Mouse (Mus musculus) embryonic facial prominence, embryonic 13.5 days (tissue): ENCODE results near the gene Cpm. TPM values are rescaled to one million over a fixed set of nuclear protein-coding genes. Genes with fewer than 3 reads are reported as not detected.

Experiments
- ATAC-seq: fragments of 200-750 bp; cut with Nextera tagmentation; 2 replicates; pipeline ENCODE4 v1.8.0; 2017; ENCODE audit warnings: low read depth; ENCODE audit not compliant: insufficient number of reproducible peaks, insufficient read depth, low FRiP score, low TSS enrichment
- H3K27ac ChIP-seq: fragments of 300-500 bp; sonication (generic); 2 replicates; pipeline ENCODE4 v1.5.1; 2015; ENCODE audit warnings: moderate library complexity, mild to moderate bottlenecking, inconsistent platforms
- H3K27me3 ChIP-seq: fragments of 300-500 bp; sonication (generic); 2 replicates; pipeline ENCODE4 v1.6.1; 2015; ENCODE audit warnings: mild to moderate bottlenecking, inconsistent platforms
- H3K36me3 ChIP-seq: fragments of 300-500 bp; sonication (generic); 2 replicates; pipeline ENCODE4 v1.6.1; 2015; ENCODE audit warnings: mild to moderate bottlenecking, inconsistent platforms
- H3K4me1 ChIP-seq: fragments of 300-500 bp; sonication (generic); 2 replicates; pipeline ENCODE4 v1.6.1; 2015; ENCODE audit warnings: inconsistent platforms
- H3K4me2 ChIP-seq: fragments of 300-500 bp; sonication (generic); 2 replicates; pipeline ENCODE4 v1.6.1; 2015; ENCODE audit warnings: moderate library complexity, mild to moderate bottlenecking, inconsistent platforms
- H3K4me3 ChIP-seq: fragments of 300-500 bp; sonication (generic); 2 replicates; pipeline ENCODE4 v1.5.1; 2015; ENCODE audit warnings: mild to moderate bottlenecking, inconsistent platforms
- H3K9ac ChIP-seq: fragments of 300-500 bp; sonication (generic); 2 replicates; pipeline ENCODE4 v1.6.1; 2015; ENCODE audit warnings: mild to moderate bottlenecking, inconsistent platforms
- H3K9me3 ChIP-seq: fragments of 300-500 bp; sonication (generic); 2 replicates; pipeline ENCODE4 v1.6.1; 2016; ENCODE audit warnings: inconsistent platforms
- WGBS: fragments of 180-500 bp; shearing (Covaris S2); methylation state at CpG from one replicate; pipeline ENCODE4 v1.1.7; 2015; ENCODE audit warnings: mixed read lengths; 5-methylcytosine and 5-hydroxymethylcytosine counted together
- polyA plus RNA-seq: library from polyadenylated mRNA; unstranded; fragments of >200 nt; fragmentation: Nextera tagmentation; extraction: Ambion mirVana; gene quantifications from 2 replicates; pipeline ENCODE4 v1.2.1, GENCODE M21; 2015

Gene Cpm
- polyA plus RNA-seq, 1 experiment from 2014 or later = 25.6 TPM

- Histone ChIP-seq H3K36me3 (no peaks in the 10 kb centered on the region), H3K9me3 (no peaks in the 10 kb centered on the region), H3K27ac (no peak overlapping the region), H3K4me3 (no peak overlapping the region), H3K9ac (no peak overlapping the region), H3K4me2 (no peak overlapping the region), H3K4me1 (no peaks in the 10 kb centered on the region), H3K27me3 (no peaks in the 10 kb centered on the region)
- WGBS = 87% methylated on average over 27 of the region's 27 CpGs
- ATAC-seq = no peak
These were observed 10.0 kb upstream of the Cpm start for GRCm38 (mm10) chr10:117619041-117619861.

GRCm38 (mm10) chr10:117619862-117620179 is 9.5 kb upstream of the Cpm start:
- no peaks in the 10 kb centered on the region for H3K36me3 ChIP-seq
- H3K27me3 ChIP-seq = no peaks in the 10 kb centered on the region
- H3K4me1 ChIP-seq = no peaks in the 10 kb centered on the region
- no peak overlapping the region for H3K27ac ChIP-seq
- H3K9ac ChIP-seq = no peak overlapping the region
- 83% methylated on average over 2 of the region's 2 CpGs for WGBS
- no peak overlapping the region for H3K4me2 ChIP-seq
- H3K4me3 ChIP-seq = no peak overlapping the region
- H3K9me3 ChIP-seq = no peaks in the 10 kb centered on the region
- no peak for ATAC-seq

GRCm38 (mm10) chr10:117620530-117620929 is 8.8 kb upstream of the Cpm start:
- Histone ChIP-seq H3K9me3 (no peaks in the 10 kb centered on the region), H3K36me3 (no peaks in the 10 kb centered on the region), H3K9ac (no peak overlapping the region), H3K27ac (no peak overlapping the region), H3K4me2 (no peak overlapping the region), H3K4me3 (no peak overlapping the region), H3K4me1 (no peaks in the 10 kb centered on the region), H3K27me3 (no peaks in the 10 kb centered on the region)
- 94% methylated on average over 4 of the region's 4 CpGs for WGBS
- no peak for ATAC-seq

GRCm38 (mm10) chr10:117620934-117621501 is 8.3 kb upstream of the Cpm start:
- Histone ChIP-seq H3K27me3 (no peaks in the 10 kb centered on the region), H3K4me3 (no peak overlapping the region), H3K4me2 (no peak overlapping the region), H3K36me3 (no peaks in the 10 kb centered on the region), H3K9me3 (no peaks in the 10 kb centered on the region), H3K27ac (no peak overlapping the region), H3K4me1 (no peaks in the 10 kb centered on the region), H3K9ac (no peak overlapping the region)
- WGBS = 78% methylated on average over 3 of the region's 3 CpGs
- ATAC-seq = no peak

- WGBS = 90% methylated on average over 12 of the region's 12 CpGs
- no peak overlapping the region for H3K9ac ChIP-seq
- no peak overlapping the region for H3K4me2 ChIP-seq
- peaks cover 2% of the 10 kb centered on the region for H3K27me3 ChIP-seq
- H3K4me1 ChIP-seq = no peaks in the 10 kb centered on the region
- no peaks in the 10 kb centered on the region for H3K9me3 ChIP-seq
- no peak for ATAC-seq
- H3K4me3 ChIP-seq = no peak overlapping the region
- H3K36me3 ChIP-seq = no peaks in the 10 kb centered on the region
- H3K27ac ChIP-seq = no peak overlapping the region
These were observed 7.4 kb upstream of the Cpm start for GRCm38 (mm10) chr10:117621616-117622533.

GRCm38 (mm10) chr10:117623358-117623757 is 5.9 kb upstream of the Cpm start:
- H3K27ac ChIP-seq = no peak overlapping the region
- H3K9me3 ChIP-seq = no peaks in the 10 kb centered on the region
- H3K9ac ChIP-seq = no peak overlapping the region
- ATAC-seq = no peak
- H3K4me1 ChIP-seq = peaks cover 7% of the 10 kb centered on the region; the same call in 1 of the 2 replicates
- H3K4me3 ChIP-seq = no peak overlapping the region
- no peaks in the 10 kb centered on the region for H3K36me3 ChIP-seq
- H3K27me3 ChIP-seq = peaks cover 16% of the 10 kb centered on the region
- no peak overlapping the region for H3K4me2 ChIP-seq

- H3K4me2 ChIP-seq = no peak overlapping the region
- H3K9ac ChIP-seq = no peak overlapping the region
- no peak for ATAC-seq
- no peak overlapping the region for H3K4me3 ChIP-seq
- 47% methylated on average over 3 of the region's 3 CpGs for WGBS
- H3K27ac ChIP-seq = no peak overlapping the region
- no peaks in the 10 kb centered on the region for H3K9me3 ChIP-seq
- peaks cover 15% of the 10 kb centered on the region for H3K4me1 ChIP-seq
- H3K27me3 ChIP-seq = peaks cover 25% of the 10 kb centered on the region
- no peaks in the 10 kb centered on the region for H3K36me3 ChIP-seq
These were observed 5.1 kb upstream of the Cpm start for GRCm38 (mm10) chr10:117624222-117624621.

- no peak overlapping the region for H3K4me2 ChIP-seq
- H3K9ac ChIP-seq = no peak overlapping the region
- WGBS = 71% methylated on average over 9 of the region's 9 CpGs
- H3K4me3 ChIP-seq = no peak overlapping the region
- peaks cover 20% of the 10 kb centered on the region for H3K4me1 ChIP-seq
- no peak overlapping the region for H3K27ac ChIP-seq
- no peaks in the 10 kb centered on the region for H3K9me3 ChIP-seq
- H3K27me3 ChIP-seq = peaks cover 32% of the 10 kb centered on the region
- ATAC-seq = no peak
- H3K36me3 ChIP-seq = no peaks in the 10 kb centered on the region
These were observed 4.4 kb upstream of the Cpm start for GRCm38 (mm10) chr10:117624655-117625497.

- H3K27ac ChIP-seq = no peak overlapping the region
- H3K4me3 ChIP-seq = no peak overlapping the region
- H3K4me1 ChIP-seq = peaks cover 20% of the 10 kb centered on the region
- 73% methylated on average over 8 of the region's 9 CpGs for WGBS
- H3K36me3 ChIP-seq = no peaks in the 10 kb centered on the region
- peaks cover 40% of the 10 kb centered on the region for H3K27me3 ChIP-seq
- no peak overlapping the region for H3K9ac ChIP-seq
- no peaks in the 10 kb centered on the region for H3K9me3 ChIP-seq
- H3K4me2 ChIP-seq = no peak overlapping the region
- ATAC-seq = no peak
These were observed 3.6 kb upstream of the Cpm start for GRCm38 (mm10) chr10:117625500-117626296.

- WGBS = 80% methylated on average over 3 of the region's 3 CpGs
- no peaks in the 10 kb centered on the region for H3K9me3 ChIP-seq
- no peak overlapping the region for H3K4me2 ChIP-seq
- H3K36me3 ChIP-seq = no peaks in the 10 kb centered on the region
- no peak overlapping the region for H3K9ac ChIP-seq
- ATAC-seq = no peak
- peaks cover 45% of the 10 kb centered on the region for H3K27me3 ChIP-seq
- H3K27ac ChIP-seq = no peak overlapping the region
- no peak overlapping the region for H3K4me3 ChIP-seq
- H3K4me1 ChIP-seq = peaks cover 20% of the 10 kb centered on the region
These were observed 3.0 kb upstream of the Cpm start for GRCm38 (mm10) chr10:117626297-117626613.
